Mouse (Mus musculus): ENCODE measurements around the gene Efs.
A peak's percentile ranks its signal among the peaks of the same experiment; 100 is the strongest.
"Not testable (repeated sequence)": the region's sequence is repeated elsewhere in the genome, so short reads cannot be mapped to it uniquely, and the experiment has no call there.

Efs gene

DNA sequence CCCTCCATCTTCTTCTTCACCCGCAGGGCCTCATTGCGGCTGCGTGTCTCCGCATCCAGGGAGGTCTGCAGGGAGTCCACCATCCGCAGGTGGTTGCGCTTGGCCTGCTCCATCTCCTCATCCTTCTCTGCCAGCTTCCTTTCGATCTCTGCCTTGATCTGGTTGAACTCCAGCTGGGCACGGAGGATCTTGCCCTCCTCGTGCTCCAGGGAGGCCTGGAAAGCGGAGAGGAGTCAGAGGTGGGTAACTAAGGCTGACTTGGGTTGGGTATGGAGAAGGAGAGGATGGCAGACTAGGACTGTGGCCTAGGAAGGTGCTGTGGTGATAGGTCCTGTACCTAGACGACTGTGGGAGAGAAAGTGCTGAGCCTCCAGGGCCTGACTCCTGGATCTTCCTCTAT lies 21.1 kb upstream of the Efs start:
- DNase-seq, result not testable (repeated sequence)

DNA sequence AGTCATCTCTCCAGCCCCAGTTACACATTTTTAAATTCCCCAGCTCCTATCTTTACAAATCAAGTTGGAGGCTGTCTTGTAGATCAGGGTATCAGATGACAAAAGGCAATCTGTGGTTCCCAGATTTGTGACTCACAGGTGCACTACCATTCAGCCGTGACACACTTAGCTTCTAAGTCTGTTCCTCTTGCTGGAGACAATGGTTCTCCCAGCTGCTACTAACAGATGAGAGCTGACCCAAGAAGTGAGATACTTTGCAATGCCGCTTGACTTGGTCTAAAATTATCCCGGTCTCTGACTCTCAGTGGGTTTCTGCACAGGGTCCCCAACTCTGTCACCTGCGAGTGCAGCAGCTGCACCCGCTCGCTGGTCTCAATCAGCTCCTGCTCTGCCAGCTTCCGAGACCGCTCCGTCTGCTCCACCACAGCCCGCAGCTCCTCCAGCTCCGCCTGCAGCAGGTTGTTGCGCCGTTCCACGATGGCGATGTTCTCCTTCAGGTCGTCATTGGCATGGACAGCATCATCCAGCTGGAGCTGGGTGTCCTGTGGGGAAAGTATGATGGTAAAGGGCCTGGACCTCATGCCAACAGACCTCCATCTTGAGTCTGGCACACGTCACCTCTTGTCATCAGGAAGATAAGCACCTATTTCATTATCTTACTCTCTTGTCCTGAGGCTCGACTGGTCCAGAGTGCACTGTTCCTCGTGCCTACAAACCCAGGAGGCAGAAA lies 20.2 kb upstream of the Efs start:
- no peak for DNase-seq

DNA sequence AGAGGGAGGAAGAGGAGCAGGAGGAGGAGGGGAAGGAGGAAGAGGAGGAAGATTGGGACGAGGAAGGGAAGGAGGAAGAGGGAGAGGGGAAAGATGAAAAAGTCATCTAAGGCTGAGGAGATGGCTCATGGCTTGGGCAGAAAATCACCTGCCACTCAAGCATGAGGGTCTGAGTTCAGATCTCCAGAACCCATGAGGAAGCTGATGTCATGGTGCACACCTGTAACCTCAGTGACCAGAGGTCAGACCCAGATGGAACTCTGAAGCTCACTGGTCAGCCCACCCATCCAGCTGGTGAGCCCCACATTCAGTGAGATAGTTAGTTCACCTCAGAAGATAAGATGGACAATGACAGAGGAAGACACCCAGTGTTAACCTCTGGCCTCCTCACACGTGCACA lies 19.0 kb upstream of the Efs start:
- DNase-seq, result no peak

DNA sequence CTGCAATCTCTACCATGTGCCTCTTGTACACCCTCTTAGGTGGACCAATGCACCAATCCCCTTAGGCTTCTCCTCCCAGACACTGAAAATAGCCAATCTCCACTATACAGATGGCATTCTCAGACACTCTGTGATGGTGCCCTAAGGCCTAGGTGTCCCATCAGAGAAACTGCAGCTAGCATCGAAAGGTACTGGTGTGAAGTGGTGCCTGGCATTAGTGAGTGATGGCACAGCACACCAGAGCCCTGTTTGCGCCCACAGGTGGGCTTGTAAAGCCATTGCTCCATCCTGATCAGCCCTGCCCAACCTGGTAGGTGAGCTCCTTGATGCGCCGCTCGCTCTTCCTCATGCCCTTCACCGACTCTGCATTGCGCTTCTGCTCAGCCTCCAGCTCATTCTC lies 18.0 kb upstream of the Efs start:
- DNase-seq, result no peak

DNA sequence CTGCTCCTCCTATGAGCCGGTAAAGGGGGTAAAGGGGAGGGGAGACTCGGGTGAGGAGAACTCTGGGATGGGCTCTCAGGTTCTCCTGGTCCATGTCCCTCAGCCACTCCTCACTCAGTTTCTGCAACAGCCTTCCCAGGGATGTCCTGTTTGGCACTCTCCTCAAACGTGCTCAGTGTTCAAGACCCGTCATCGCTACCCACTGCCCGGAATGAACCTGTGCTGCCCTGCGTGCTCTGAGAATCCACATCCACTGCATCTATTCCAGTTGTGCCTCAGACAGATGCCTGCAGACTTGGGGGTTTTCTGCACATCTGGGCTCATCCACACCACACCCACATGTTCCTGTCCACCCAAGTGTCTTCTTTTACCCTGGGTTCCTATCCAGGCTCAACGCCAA lies 16.6 kb upstream of the Efs start:
- no peak for DNase-seq

DNA sequence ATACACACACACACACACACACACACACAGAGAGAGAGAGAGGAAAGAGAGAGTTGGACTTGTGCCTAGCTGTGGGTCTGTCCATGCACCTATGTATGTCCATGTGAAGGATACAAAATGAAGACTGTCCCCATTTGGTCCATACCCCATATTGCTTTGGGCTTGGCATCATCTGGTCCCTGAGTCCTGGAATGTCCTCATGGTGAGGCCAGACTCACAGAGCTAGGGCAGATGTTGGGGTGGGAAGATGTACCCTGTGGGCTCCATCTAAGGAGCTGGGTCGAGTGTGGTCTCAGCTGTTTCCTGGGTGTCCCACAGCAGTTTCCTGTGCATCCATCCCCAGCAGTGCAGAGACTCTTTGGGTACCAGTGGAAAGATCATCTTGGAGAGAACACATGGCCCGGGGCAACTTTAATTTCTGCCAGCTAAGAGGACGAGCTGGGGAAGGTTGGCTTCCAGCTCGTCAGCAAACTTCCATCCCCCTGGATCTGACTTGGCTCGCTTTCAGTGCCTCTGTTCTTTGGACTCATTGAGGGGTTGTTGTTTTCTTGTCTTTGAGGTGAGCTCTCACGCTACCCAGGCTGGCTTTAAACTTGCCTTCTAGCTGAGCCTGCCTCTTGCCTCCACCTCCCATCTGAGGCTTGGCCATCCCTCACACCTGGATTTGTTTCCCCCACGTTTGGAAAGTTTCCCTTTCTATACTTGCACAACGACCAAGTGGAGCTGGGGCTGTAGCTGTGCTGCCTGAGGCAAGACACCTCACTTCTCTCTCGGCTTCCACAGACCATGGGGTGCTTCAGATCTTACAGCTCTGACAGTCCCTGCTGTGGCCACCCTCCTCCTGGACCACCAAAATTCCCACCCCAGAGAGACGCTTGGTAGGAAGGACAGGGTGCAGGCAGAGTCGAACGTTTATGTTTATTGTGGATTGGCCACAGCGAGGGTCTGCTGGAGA lies 15.4 kb upstream of the Efs start:
- no peak for DNase-seq

DNA sequence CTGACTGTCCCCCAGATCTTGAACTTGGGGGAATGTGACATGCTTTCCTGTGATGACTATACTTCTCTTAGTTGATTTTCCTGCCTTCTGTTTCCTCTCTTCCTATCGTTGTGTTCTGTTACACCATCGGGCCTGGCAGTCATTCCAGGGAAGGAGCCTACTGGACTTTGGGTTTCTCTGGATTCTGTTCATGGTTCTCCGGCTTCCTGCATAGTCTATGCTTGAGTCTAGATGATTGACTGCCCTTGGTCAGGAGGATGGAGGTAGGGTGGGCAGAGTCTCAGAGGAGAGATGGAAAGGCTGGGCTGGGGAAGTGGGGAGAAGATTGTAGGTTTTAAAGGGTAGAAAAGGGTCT lies 14.2 kb upstream of the Efs start:
- no peak for DNase-seq

DNA sequence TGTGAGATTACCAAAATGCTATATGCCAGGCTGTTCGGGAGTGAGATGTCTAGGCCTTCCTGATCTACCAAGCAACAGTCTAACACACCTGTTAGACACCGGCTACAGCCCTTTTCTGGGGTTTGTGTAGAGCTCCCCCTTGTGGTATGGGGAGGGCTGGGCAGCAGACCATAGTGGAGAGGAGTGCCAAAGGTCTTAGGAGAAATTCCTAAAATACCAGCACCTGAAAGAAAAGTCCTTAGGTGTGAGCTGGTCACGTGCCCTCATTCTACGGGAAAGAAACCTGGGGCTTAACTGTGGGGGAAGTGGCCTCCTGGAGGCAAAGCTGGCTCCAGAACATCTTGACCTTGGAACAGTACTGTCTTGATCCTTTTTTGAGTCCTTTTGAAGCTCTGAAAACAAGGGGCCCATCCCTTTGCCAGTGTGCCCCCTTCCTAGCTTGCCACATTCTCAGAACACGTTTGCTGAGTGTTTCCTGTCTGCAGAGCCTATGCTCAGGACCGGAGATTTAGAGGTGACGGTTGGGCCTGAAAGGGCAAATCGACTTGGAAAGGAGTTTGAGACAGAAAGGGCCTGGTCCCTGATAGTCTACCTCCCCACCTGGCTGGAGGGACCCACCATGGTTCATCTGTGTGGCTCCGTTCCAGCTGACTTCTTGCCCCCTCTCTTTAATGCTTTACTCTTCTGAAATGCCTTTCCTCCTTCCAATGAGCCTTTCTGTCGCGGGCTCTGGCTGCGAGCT lies 13.7 kb upstream of the Efs start:
- peak; percentile 62 to 75 for DNase-seq

DNA sequence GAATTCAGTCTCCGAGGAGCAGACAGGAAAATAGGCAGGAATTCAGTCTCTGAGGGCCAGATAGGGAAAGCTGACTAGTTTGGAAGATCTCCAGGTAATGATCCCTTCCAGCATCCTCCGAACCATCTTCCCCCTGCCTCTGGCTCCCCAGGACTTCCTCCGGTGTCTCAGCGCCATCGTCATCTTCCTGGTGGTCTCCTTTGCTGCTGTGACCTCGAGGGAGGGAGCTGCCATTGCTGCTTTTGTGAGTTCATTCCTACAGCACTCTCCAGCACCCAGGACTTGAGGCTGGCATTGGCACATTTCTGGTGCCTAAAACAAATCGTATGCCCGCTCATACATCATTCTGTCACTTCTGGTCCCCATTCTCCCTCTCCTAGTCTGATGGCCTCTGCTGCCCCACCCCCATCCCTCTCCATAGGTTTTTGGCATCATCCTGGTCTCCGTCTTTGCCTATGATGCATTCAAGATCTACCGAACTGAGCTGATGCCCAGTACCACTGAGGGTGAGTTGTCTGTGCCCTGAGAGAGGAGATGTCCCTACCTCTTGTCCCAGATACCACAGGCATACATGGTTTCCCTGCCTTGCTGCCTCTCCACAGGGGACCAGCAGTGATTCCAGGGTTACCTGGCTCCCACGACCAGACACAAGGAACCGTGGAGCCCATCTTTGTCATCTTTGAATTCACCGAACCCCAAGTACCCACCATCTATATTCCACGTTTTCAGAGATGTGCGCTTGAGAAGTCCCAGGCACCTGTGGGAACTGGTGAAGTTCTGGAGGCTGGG lies 12.7 kb upstream of the Efs start:
- no peak for DNase-seq

DNA sequence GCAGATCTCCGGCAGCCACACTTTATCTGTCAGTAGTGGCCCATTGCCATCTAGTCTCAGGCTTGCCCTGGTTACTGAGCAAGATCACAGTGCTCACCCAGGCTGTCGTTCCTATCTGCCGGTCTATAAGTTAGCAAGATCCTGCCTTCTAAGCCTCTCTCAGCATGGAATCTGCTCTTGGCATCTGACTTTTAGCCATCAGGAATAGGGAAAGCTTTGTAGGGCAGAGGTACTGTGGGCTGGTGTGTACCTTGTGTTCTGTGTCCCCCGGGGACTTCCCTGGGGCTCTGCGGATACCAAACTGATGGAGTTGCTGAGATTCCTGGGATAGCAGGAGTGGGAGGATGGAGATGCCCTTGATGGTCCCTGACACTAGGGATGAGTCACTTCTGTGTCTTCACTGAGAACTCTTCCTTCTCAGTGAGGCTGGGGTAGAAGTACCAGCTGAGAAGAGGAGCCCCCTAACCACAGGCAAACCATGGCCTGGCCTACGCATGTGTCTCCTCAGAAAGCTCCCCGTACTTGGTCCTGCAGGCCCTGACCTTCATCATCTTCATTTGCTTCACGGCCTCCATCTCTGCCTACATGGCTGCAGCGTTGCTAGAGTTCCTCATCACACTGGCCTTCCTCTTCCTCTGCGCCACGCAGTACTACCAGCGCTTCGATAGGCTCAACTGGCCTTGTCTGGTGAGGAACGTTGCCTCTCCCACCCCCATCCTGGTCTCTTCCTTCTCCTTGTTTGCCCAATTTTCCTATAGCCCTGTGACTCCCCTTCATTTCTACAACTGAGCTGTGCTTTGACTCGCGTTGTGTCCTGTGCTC lies 11.6 kb upstream of the Efs start:
- no peak for DNase-seq

DNA sequence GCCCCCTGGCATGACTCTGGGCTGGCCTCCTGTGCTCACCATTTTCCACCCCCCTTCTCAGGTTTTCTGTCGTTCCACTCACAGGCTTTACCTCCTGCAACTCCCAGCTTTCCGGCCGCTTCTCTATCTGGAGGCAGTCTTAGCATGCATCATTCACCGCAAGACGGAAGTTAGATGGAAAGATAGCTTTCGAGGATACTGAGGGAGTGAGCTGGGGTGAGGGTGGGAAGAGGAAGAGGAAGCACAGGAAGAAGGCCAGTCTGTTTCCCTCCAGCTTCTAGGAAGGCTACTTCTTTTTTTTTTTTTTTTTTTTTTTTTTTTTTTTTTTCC lies 10.9 kb upstream of the Efs start:
- DNase-seq, result no peak

DNA sequence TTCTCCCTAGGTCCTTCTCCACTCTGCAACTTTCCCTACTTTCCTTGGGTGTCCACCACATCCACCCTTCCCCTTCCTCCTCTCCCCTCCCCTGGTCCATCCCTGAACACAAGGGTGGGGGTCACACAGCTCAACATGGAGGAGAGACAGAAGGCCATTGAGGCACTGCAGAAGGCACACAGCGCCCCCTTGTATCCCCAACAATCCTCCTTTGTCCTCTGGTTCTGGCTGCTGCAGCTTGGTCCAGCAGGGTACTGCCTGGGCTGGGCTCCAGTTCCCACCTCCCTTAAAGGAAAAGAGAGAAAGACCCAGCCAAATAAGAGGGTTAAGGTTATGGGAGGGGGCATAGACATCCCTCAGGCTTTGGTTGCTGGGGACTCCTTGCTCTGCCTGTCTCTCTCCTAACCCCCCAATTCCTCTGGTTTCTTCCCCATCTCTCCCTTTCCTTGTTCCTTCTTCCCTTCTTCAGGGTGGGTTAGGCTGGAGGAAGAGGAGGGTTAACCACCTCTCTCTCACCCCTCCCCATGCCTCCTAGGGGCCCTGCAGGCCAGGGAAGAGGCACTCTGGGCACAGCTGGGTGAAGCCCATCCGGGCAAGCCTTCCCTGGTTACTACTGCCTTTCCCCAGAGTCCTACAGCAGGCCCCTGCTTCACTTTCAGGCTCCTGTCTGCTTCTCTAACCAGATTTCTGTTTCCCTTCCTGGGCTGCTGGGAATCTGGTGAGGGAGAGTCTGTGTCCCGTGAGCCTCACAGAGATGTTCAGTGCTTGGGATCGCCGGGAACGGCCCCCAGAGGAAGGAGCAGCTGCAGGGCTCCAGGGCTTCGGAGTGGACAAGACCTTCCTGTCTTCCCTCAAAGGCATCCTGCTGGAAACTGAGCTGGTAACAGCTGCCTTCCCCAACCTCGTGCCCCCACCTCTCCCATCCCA lies 10.2 kb upstream of the Efs start, which contains the start of gene Cmtm5:
Gene Cmtm5 (plus strand): TSS at position 358 of the 927 bp plus-strand sequence.
- DNase-seq, result peak in 1 of 2 experiments; percentile 52

DNA sequence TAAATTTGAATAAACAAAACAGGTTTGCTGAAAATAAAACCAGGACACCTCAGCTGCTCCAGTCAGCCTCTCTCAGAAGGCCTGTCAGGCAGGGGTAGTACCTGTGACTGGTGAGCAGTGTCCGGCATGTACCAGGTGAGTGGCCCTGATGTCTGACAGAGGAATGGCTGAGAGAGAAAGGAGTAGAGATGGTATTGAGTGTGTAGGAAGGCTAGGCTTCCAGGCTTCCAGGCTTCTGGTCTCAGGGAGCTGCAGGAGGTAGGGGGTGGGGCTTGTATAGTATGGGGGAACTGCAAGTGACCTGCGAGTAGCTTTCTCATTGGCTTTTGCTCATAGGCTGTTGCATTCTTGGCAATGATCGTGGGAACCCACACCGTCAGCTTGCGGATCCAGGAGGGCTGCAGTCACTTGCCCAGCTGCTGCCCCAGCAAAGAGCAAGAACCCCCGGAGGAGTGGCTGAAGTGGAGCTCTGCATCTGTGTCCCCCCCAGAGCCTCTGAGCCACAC lies 6.8 kb upstream of the Efs start, which contains the start of gene Il25:
Gene Il25 (plus strand): TSS at position 51 of the 506 bp plus-strand sequence.
- no peak for DNase-seq

DNA sequence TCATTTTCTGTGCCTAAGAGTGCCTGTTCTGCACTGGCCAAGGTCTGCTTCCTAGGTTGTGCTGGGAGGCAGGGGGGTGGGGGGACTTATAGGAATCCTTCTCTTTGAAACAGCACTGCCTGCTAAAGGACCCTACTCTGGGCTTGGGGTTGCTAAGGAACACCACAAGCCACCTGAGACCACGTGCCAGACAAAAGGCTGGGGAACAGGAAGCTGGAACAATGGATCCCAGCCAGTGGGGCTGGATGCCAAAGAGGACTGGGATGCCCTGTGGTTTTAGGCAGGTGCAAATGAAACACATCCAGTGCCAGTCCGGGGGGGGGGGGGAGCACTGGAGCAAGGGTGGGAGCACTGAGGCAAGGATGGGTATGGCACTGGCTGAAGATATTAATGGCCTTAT lies 4.5 kb upstream of the Efs start:
- DNase-seq, result peak in 1 of 2 experiments; percentile 54

DNA sequence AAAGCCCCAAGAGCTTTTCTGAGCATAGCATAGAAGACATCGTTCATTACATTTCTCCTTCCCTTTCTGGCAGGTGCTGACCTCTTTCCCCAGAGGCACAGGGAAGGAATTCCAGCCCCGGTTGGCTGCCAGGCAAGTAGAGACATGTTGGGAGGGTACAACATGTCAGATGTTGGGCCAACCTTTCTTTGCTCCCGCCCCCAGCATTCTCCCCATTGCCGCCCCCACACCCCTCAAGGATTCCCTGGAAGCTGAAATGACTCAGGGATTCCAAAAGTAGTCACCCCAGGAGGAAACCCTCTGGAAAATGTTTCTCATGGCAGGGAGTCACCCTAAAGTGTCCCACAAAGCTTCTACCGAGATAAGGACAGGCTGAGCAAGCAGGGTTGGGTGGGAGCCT lies 3.9 kb upstream of the Efs start:
- DNase-seq, result no peak

DNA sequence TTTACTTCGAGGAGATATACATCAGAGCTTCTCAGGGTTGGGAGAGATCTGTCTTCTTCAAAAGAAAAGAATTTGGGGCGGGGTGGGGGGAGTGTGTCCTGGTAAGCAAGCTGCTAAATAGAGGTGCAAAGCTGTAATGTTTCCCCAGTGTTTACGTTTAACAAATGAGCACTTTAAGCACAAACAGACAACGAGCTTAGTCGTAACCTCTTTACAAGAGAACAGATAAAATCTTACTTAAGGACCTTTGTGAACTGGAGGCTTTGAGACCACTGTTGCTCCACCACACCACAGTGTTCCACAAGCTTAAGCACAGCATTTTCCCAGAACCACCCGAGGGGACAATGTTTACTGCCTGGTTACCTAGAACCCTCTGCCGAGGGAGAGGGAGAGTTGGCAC lies 1.4 kb upstream of the Efs start:
- no peak for DNase-seq

DNA sequence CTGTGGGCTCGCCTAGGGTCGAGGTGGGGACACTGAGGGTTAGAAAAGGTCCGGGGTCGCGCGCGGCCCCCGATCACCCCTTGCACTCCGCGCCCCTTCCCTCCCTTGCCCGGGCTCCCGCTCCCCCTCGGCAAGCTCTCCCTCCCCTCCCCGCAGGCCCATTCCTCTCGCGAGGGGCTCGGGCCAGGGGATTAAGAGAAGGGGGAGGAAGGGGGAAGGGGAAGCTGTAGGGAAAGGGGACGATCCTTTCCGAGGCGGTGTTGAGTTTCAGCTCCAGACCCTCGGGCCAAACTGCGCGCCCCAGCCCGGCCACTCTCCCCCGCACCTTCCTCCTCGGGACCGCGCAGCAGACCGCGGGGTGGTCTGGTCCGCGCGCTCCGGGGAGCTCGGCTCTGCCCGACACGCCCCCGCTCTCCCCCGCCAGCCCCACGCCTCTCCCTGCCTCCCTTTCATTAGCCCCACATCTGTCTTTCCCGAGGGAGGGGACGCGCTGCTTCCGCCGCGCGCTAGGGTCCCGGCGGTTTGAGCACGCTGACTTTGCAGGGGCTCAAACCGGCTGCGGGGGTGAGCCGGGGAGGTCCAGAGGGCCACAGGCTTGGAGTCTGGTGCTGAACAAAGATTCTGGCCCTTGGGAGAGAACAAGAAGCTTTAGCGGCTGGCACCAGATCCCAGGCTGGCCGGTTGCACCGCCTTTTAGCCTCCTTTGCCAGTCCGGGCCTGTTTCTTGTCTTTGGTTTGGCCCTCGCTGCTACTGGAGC lies 654 bp upstream of the Efs start:
- DNase-seq, result peak; percentile 33 to 34

DNA sequence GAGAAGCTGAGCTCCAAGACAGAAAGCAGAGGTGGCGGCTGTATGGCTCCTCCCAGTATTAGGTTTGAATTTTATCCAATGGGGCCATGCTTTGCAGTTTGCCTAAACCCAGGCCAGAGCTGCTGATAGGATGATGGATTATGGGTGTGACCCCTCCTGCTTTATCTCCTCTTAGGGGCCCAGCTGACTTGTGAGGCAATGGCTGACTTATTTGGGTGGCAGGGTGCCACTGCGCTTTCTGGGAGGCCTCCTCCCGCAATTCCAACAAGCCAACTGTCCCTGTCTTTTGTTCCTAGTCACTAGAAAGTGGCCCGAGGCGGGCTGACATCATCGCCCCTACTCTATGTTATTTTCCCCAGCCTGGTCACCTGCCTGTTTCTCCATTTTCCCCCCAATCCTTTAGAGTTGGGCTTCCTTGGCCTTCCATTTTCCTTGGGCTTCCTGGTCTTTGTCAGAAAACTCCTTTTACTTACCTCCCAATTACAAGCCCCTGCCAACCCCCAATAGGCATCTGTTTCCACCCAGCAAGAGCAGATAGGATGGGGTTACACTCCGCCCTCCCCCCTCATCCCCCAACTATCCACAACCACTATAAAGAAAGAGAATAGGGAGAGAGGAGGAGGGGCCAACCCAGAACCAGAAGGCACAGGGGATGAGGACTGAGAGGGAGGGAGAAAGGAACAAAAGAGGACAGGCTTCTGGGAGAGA lies 1.1 kb downstream of the Efs start:
- DNase-seq, result no peak

Measured in cerebellum, postnatal 25 days (tissue).